Mouse (Mus musculus) left cerebral cortex, adult 9 months (tissue): ENCODE results near the gene Ddhd1.
A peak's percentile ranks its signal among the peaks of the same experiment; 100 is the strongest.

Source experiments
- DNase-seq, 2 experiments: peaks; one replicate each; pipeline ENCODE4 v3.0.0; 2022; ENCODE audit warnings: low spot score in 2 of 2

Ddhd1 gene

GRCm38 (mm10) chr14:45657641-45658611, at the start of gene Ddhd1:
Gene Ddhd1, minus strand, starts transcription at chr14:45658143.
- DNase-seq, result peak; percentile 68 to 88

GRCm38 (mm10) chr14:45707176-45707910, 49.4 kb upstream of the Ddhd1 start:
- DNase-seq, result no peak

- no peak for DNase-seq
These were observed 42.2 kb upstream of the Ddhd1 start for GRCm38 (mm10) chr14:45700031-45700572.

- no peak for DNase-seq
These were observed 40.9 kb upstream of the Ddhd1 start for GRCm38 (mm10) chr14:45698867-45699266.

- DNase-seq, result no peak
These were observed 38.2 kb upstream of the Ddhd1 start for GRCm38 (mm10) chr14:45696098-45696497.

GRCm38 (mm10) chr14:45693891-45694290, 35.9 kb upstream of the Ddhd1 start:
- DNase-seq, result no peak

GRCm38 (mm10) chr14:45690520-45691246, 32.7 kb upstream of the Ddhd1 start:
- DNase-seq, result peak in 1 of 2 experiments; percentile 63

- no peak for DNase-seq
These were observed 27.4 kb upstream of the Ddhd1 start for GRCm38 (mm10) chr14:45685313-45685712.

GRCm38 (mm10) chr14:45676722-45677121, 18.8 kb upstream of the Ddhd1 start:
- DNase-seq, result no peak

- DNase-seq, result no peak
These were observed 10.4 kb upstream of the Ddhd1 start for GRCm38 (mm10) chr14:45668325-45668724.

- DNase-seq, result no peak
These were observed 9.3 kb upstream of the Ddhd1 start for GRCm38 (mm10) chr14:45667231-45667630.

- no peak for DNase-seq
These were observed 3.6 kb upstream of the Ddhd1 start for GRCm38 (mm10) chr14:45661575-45661974.

GRCm38 (mm10) chr14:45660315-45660714, 2.4 kb upstream of the Ddhd1 start:
- no peak for DNase-seq

GRCm38 (mm10) chr14:45656831-45657640, 907 bp downstream of the Ddhd1 start:
- DNase-seq, result peak in 1 of 2 experiments; percentile 42

- no peak for DNase-seq
These were observed 3.0 kb downstream of the Ddhd1 start for GRCm38 (mm10) chr14:45654876-45655416.

- no peak for DNase-seq
These were observed 4.2 kb downstream of the Ddhd1 start for GRCm38 (mm10) chr14:45653756-45654155.

GRCm38 (mm10) chr14:45648999-45649818, 8.7 kb downstream of the Ddhd1 start:
- DNase-seq, result no peak

GRCm38 (mm10) chr14:45648144-45648543, 9.8 kb downstream of the Ddhd1 start:
- no peak for DNase-seq

GRCm38 (mm10) chr14:45647632-45648031, 10.3 kb downstream of the Ddhd1 start:
- no peak for DNase-seq

- no peak for DNase-seq
These were observed 10.8 kb downstream of the Ddhd1 start for GRCm38 (mm10) chr14:45647175-45647574.
